Mouse (Mus musculus) megakaryocyte, embryonic 14.5 days (primary cell): ENCODE measurements at regions not wholly inside any gene's neighbourhood (a gene's known extent, or its start where the extent isn't known, plus 50 kb on each side); places are given as distances from the start of the nearest gene placed in this dataset.

Source experiments
- FLI1 ChIP-seq: IDR thresholded peaks from 2 replicates; pipeline ENCODE4 v1.6.1; 2012; ENCODE audit warnings: low read length, inconsistent platforms, mixed read lengths
- GATA1 ChIP-seq: IDR thresholded peaks from 3 replicates; pipeline ENCODE4 v1.6.1; 2012; ENCODE audit warnings: mixed read lengths, low read length, inconsistent platforms, borderline replicate concordance

DNA sequence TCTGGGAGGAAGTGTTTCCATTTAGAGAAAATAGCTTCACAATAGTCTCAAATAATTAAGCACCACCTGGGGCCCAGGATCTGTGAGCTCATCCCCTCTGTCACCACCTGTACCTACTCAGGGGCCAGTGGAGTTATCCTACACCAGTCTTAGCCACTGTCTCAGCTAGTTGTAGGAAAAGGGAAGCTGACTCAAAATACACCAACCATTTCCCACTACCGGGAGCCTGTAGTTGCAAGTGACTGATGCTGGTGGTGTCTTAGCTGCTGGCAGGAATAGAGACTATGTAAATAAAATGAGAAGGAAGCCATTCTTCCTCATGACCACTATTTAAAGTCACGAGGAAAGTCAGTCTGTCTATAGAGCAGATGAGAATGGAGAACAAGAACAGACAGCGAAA lies 105.3 kb downstream of the Wscd1 start:
- no peak for TF ChIP-seq GATA1
- no peak for TF ChIP-seq FLI1
